Mouse (Mus musculus): ENCODE results near the gene Ica1.

Ica1 gene

DNA sequence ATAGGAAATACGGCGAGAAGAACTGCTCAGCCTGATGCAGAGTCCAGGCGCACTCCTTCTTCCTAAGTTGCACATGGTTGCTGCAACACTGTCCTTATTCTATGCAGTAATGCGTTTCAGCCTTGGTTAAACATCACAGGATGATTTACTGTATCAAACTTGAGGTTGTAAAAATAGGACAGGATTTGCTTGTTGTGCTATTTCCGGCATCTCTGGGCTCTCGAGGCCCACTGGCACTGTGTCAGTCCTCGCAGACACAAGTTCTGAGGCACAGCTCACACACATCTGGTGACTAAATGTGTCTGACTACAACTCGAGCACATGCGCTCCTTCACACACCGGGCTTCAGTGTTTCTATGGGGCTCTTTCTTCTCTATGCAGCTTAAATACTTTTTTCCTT is 94.9 kb downstream of the Ica1 start:
- no peak for DNase-seq

DNA sequence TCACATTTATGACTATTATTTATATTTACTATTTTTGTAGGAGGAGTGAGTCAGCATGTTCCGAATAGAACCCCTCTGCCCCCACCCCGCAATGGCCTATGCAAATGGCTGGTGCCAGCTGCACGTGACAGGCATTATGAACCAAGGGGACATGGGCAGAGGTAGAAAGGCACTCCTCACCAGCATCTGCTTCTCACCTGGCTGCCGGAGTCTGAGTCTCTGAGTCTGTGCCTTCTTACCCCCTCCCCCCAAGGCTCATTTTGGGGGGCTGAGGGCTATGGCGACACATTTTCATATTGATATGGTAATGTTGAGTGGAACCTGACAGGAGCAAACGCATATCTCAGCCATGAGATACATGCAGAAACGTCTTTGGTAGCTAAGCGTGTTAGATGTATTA is 97.4 kb downstream of the Ica1 start:
- no peak for DNase-seq

DNA sequence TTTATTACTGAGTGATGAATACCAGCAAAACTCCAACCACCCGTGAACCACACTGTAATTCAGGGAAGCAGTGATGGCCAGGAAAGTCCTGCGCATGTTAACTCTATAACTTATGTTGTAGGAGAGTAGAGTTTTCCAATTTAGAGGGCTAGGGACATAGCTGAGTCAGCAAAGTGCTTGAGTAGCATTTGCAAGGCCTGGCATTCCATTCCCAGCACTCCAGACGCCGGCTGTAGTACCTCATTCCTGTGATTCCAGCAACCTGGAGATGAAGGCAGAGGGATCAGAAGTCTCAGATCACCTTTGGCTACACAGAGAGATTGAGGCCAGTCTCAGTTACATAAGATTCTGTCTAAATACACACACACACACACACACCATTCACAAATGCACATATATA is 105.3 kb downstream of the Ica1 start:
- DNase-seq = no peak

DNA sequence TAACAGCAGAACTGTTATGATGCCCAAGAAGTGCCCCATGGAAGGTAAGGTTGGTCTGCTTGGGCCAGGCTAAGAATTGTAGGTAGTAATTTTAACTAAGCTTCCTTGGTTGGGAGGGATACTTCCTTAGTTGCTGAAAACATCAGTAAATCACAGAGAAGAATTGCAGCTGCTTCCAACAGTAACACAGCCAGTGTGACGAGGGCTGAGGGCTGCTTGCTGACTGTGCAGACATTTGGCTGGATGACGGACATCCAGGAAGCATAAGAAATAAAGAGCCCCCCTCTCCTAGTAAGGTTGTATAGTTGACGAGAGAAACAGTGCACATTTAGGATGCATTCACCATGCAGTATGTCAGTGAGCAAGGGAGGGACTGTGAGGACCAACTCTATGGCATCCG is 108.9 kb downstream of the Ica1 start:
- DNase-seq = no peak

DNA sequence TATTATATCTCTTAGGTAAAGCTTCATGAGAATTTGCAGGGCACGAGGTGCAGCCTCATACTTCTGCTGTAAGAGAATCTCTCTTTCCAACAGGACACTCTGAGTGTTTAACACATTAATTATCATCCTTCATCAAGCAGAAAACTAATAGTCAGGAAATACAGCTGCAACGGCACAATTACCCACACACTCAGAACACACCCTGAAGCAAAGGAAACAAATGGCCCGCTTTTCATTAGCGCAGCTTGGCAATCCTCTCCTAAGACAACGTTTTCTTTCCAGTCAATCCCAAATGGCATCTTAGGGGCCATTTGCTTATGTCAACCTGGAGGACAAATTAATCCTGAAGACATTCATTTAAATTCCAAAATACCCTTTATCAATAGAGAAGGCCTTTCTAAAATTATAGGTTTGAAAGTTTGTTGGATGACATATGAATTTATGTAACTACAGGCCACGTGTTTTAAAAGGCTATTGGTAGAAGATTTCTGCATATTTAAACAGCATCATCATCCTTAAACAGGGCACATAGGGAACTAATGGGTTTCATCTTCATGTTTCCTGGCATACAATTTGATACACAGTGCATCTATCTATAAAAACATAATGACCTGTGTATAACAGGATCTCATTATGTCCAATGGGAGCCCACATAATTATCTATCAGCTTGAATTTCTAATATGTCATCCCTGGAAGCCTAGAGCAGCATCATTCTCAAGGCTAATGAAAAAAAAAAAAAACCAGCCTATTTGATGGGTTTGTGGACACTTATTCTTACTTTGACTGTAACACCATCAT is 110.1 kb downstream of the Ica1 start:
- no peak for DNase-seq

DNA sequence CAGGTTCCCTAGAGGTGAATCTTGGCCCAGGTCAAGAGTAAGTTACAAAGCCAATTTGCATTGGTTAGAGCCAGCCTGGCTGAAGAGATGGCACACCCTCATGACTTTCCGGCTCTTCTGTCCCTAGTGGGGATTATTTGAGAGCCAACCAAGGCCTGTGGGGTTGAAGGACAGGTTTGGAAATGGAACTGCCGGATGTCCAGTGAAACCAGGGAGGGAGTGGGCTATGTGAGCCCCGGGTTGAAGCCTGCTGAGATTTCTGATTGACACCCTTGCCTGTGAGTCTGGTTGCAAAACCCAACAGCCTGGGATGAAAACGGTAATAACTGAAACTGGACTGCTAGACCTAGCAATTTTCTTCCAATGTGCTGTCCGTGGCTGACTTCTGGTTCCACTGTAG is 112.5 kb downstream of the Ica1 start:
- no peak for DNase-seq

DNA sequence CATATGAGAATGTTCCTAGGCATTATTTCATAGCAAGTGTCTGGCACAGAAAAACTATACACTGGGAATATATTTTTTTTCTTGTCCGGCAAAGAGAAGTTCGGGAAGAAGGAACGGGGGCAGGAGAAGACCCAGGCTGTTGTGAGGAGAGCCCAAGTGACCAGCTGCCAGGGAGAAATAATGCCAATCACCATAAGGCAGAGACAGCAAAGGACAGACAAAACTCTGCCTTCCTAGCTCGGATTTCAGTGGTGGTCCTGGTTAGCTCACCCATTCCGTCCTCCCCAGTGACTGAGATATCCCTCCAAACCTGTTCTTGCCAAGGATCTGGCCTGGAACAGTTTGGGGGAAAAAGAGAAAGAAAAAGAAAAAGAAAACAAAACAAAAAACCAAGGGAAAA is 113.3 kb downstream of the Ica1 start:
- no peak for DNase-seq

DNA sequence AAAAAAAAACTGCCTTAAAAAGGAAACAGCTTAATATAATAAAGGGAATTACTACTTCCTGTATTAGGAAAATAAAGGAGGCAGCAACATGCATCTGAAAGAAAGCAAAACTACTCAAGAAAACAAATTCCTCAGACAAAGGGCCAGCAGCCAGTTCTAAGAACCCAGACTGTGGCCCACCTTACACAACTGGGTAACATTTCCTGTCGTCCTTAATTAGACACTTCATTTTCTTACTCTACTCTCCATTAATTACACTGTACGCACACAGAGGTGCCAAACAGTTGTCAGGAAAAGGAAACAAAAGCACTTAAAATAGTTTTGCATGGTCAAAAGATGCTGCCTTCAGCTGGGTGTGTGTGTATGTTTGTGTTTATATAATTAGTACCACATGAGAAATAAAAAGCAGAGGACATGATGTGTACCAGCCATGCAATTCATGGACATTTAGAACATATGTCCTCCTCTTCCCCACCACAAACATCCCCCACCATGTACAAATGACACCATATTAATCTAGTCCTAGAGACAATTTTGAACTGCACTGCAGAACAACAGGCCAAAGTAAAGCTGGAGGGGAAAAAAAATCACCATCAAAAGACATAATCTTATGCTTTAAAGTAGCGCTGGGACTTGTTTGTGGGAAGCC is 115.1 kb downstream of the Ica1 start:
- DNase-seq = no peak

DNA sequence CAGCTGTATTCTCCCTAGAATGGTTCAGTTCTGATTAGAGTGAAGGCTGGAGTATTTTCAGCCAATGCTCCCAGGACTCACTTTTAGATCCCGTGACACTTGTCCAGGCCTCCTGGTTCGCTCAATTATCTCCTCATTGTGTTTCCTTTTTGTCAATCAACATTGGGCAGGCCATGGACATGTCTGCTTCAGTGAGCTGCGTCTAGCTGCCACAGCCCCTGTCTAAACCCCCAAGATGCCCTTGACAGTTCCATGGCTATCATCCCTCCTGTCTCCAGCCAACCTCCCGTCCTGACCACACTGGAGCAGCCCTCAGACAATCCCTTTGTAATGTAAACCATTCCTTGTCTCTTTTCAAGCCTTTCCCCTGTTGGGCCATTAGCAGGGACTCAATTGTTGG is 116.9 kb downstream of the Ica1 start:
- no peak for DNase-seq

DNA sequence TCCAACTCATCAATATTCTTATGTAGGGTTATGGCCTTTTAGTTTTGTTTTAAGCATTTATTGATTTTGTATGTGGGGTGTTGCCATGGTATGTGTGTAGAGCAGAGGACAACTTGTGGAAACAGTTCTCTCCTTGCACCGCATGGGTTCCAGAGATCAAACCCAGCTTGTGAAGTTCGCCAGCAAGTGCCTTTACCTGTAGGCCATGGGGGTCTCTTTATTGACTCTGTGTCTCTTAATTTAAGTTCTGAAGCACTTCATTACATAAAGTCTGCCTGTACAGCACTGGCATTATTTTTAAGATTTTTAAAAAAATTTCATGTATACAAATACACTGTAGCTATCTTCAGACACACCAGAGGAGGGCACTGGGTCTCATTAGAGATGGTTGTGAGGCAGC is 118.2 kb downstream of the Ica1 start:
- no peak for DNase-seq

DNA sequence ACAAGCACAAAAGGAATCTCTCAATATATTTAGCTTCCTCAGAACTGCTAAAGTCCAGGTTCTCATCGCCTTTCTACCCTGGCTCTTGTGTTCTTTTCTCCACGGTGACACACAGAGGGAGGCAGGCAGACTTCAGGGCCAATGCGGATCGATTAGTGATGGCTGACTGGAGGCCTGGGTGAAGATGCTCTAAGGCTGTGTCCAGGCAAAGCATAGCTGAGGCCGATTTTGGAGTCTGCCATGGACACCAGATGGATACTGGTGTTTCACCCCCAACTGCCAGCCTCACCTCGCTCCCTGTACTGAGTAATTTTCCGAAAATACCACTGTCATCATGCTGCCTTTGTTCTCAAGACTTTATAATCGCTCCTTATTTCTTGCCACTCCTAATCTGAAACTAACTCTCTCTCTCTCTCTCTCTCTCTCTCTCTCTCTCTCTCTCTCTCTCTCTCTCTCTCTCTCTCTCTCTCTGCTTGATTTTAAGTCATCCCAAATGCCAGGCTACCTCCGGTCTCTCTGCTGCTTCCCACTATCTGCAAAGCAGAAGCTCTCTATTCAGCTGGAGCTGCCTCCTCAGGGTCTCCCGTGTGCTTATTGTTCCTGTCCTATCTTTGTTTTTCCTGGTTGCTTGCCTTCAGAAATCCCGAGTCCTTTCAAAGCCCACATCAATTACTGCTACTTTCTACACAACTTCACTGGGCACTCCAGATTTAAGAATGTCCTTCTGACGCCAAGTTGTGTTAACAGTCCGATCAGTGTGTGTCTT is 118.9 kb downstream of the Ica1 start:
- DNase-seq = no peak

DNA sequence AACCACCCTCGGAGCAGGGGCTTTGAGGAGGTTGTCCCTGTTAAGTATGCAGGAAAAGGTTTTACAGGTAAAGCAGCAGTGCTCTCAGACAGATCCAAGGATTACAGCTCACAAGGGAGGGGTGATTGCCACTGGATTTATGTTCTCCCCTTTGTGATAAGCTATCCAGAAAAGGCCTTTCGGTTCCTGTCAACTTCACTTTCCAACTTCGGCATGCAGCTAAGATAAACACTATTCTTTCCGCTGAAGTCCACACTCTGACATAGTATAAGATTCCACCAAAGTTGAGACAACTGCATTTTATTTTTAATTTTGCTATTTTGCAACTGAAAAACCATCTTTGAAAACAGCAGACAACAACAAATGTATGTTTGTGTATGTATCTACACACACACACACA is 119.9 kb downstream of the Ica1 start:
- DNase-seq = no peak

DNA sequence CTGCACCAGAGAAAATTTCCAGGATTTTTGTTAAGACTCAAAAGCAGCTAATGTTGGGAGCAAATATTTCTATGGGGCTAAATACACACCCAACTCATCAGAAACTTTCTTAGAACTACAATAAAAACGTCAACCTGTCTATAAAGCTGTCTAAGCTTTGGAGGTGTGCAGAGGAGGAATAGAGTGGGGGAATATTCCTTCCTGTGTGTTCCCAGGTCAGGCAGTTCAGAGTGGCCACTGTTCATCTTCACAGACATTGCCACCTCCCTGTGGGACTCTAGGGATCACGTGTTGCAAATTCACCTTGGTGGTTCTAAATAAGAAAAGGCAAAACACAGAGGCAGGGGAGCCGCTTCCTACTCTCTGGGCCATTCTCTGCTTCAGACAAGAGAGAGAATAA is 120.8 kb downstream of the Ica1 start:
- DNase-seq = no peak

DNA sequence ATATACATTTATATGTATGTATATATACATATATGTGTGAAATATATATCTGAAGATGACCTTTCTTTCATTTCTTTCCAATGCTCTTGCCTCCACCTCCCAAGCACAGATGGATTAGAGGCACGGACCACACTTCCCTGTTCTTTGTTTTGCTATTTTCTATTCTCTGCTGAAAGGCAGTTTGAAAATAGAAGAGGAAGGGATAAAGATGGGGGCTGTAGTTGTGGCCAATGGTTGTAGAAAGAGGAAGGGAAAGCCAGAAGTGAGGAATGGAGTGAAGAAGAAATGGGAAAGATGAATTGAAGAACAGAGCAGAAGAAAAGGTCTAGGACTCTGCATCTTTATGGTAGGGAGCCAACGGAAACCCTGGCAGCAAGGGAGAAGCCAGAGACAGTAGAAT is 122.8 kb downstream of the Ica1 start:
- DNase-seq = no peak

DNA sequence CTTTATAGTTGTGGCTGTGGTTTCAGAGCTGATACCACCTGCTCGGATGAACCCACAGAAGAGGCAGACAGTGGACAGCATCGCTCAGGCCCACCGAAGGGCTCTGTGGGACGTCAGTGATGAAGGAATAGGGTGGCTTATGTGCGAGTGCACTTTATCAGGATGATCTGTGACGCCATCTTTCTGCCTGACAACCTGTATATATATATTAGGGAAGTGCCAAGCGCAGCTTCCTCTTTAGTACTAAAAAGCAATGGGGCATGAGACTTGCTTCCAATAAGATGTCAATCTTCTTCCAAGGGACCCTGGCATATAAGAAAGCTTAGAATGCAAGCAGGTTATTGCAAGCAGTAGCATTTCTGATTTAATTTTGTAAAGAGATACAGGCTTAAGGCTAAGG is 127.9 kb downstream of the Ica1 start:
- no peak for DNase-seq

DNA sequence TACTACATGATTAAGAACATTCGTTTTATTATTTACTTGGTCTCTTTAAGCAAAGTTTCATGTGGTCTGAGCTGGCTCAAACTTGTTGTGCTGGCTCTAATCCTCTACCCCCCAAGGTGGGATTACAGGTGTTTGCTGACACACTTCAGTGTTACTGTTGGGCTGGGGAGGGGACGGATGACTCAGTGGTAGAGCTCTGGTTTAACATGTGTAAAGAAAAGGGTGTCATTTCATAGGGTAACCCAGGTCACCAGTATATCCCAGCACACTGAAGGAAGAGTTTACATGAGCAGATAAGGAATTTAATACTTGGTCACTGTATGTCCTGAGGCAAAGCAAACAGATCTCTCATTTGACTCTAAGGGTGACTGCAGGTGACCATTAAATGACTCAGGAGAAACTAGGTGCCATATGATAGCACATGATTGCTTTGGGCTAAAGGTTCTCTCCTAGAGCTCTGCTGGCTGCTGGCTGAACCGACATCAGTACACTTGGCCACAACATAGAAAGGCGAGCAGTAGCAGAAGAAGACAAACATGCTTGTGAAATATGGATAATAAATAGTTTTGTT is 128.9 kb downstream of the Ica1 start:
- no peak for DNase-seq

DNA sequence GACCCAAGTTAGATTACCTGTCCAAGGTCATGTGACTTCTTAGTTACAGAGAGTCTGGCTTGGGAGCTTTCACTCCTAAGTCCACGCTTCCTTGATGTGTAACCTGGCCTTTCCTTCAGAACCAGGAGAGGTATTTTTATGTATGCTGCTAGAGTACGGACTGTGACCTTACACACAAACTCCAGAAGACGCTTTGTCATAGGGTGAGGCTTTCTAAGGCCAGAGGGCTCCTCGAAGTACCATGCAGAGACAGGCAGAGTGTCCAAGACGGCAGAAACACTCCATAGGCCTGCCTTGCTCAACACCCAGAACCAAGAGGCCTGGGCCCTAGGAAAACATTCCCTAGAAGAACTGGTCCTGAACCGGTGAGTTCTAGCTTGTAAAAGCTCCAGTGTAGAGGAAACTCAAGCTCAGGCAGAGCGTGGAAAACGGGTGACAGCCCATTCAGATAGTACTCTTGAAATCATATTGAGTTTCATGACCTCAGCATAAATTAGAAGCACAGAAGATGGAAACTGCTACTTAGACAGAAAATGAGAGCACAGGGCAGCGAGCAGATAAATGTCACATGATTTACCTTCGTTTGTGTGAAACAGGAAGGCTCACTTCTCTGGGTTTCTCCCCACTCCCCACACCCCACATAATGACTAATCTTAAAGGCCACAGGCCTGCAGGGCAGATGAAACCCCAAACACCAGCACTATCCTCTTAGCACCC is 129.9 kb downstream of the Ica1 start:
- no peak for DNase-seq

DNA sequence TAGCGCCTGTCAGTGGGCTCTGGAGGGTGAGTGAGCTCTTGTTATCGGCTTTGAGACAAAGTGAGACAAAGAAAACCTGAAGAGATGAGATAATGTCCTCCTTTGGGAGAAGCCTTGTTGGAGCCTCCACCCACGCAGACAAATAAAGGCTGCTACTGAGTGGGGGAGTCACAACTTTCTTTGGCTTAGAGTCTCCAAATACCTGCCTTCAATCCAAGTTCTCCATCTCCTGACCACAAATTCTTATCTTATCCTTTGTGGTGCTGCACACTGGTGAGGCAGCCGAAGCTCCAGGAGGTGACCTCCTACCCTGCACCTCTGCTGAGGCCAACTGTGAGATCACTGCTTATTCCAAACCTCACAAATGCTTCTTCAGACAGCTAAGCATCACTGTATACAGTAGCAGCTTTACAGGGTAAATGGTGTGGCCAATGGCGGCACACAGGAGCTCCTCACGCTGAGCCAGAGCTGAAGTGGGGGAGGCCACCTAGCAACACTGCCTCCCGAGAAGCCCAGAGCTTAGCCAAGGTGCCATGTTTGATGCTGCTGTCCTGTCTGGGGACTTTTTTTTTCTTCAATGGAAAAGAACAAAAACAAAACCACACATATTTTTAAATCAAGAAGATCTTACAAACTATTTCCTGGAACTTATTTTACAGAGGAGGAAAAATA is 130.6 kb downstream of the Ica1 start:
- DNase-seq = no peak

DNA sequence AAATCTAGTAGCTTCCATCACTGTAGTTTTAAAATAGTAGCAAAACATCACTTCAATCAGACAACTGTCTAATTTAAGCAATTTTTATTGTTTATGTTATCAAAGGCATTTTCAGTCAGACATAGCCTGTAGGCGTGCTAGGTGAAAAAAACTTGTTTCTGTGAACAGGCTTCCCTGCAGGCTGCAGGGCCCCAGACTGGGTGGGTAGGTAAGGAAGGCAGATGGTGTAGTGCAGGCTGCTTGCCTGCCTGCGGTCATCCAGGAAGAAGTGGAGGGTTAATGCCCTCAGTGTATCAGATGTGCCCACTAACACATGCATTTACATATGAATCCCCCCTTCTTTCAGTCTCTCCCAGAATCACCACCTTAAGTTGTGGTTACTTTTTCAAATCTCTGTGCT is 132.6 kb downstream of the Ica1 start:
- DNase-seq = no peak

DNA sequence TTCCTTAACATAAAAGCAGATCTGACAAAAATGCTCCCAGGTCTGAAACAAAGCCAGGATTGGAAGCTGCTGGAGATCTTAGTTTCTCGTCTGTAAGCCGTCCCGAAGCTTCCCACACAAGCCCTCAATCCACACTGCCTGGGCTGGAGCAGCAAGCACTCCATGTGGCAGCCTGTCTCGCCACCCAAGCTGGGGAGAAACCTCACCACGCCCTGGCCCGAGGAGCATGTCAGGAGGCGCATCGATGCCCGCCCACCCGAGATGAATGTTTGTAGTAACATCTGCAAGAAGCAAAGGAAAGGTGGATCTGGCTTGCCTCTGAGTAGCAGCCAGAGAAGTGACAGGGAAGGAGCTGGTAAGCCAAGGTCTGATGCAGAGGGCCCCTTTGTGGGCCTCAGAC is 133.6 kb downstream of the Ica1 start:
- DNase-seq = no peak

DNA sequence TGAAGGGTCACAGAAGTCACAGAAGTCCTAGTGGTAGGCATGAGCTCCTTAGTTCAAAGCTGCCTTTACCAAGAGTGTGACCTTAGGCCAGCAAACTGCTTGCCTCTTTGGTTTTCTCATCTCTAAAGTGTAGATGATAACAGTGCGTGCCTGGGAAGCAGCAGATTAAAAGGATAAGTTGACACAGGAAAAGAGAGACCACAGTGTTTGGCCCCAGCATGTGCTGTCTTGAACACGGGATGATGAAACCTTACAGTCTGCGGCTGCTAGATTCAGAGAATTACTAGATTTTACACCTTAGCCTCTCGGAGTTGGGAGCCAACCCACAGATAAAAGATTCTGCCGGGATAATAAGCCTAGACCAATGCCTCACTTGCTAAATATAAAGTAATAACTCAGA is 137.4 kb downstream of the Ica1 start:
- DNase-seq = no peak

DNA sequence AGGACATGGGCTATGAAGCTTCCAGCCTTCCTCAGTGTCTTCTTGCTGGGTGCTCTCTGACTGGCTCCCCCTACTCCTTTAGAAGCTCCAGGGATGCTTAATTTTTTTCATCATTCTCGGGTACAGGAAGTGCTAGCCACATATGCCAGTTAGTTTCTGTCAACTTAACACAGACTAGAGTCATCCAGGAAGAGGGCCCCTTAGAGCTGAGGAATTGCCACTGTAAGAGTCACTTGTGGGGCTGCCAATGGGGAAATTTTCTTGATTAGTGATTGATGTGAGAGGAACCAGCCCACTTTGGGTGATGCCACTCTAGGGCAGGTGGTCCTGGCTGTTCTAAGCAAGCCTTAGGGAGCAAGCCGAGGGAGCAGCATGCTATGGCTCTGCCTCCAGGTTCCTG is 138.8 kb downstream of the Ica1 start:
- DNase-seq = no peak

DNA sequence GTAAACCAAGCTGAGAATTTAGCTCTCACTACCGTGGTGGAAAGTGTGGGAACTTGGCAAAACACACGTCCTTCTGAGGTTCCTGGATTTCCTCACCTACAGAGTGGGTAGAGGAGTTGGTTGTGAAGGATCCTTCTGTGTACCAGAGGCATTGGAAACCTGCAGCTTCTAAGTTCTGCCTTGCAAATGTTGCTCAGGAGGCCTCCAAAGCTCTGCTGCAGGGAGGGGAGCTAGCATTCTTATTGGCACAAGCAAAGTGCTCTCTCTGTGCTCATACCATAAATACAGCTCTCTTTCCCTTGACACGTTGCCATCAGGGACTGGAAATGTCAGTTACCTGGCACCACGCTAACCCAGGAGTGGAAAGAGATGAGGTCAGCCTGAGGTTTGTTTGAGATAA is 139.4 kb downstream of the Ica1 start:
- DNase-seq = no peak

Data from lung, postnatal 4 days (tissue).